Mouse (Mus musculus) spleen, postnatal 10 days (tissue): Measurements from ENCODE around the gene Gm45021.

ENCODE experiments used
- DNase-seq, 2 experiments: peaks; one replicate each; pipeline ENCODE4 v3.0.0; 2021 to 2022; ENCODE audit warnings: low spot score in 2 of 2

The Gm45021 gene

GRCm38 (mm10) chr6:48647611-48648010 is 58.2 kb downstream of the Gm45021 start:
- DNase-seq = no peak

- DNase-seq = no peak
Measured at GRCm38 (mm10) chr6:48648779-48649178, 59.4 kb downstream of the Gm45021 start.

- DNase-seq = no peak
Measured at GRCm38 (mm10) chr6:48650041-48650440, 60.6 kb downstream of the Gm45021 start.

GRCm38 (mm10) chr6:48658721-48659120 is 69.3 kb downstream of the Gm45021 start:
- no peak for DNase-seq
